Mouse (Mus musculus) E14TG2a.4 (cell line): ENCODE measurements at regions not wholly inside any gene's neighbourhood (a gene's known extent, or its start where the extent isn't known, plus 50 kb on each side); places are given as distances from the start of the nearest gene placed in this dataset.

Source experiments
- H3K27me3 ChIP-seq: 2 replicates; pipeline ENCODE4 v1.6.1; 2014; ENCODE audit warnings: low read length, control low read depth; ENCODE audit not compliant: insufficient read depth
- H3K36me3 ChIP-seq: 2 replicates; pipeline ENCODE4 v1.6.1; 2014; ENCODE audit warnings: low read length, control low read depth; ENCODE audit not compliant: insufficient read depth
- H3K4me1 ChIP-seq: replicated peaks from 2 replicates; pipeline ENCODE4 v1.6.1; 2014; ENCODE audit warnings: low read depth, low read length, control low read depth
- H3K4me3 ChIP-seq: replicated peaks from 2 replicates; pipeline ENCODE4 v1.5.1; 2014; ENCODE audit warnings: mild to moderate bottlenecking, low read length
- H3K9me3 ChIP-seq: 2 replicates; pipeline ENCODE4 v1.6.1; 2014; ENCODE audit warnings: low read length, control low read depth
- CTCF ChIP-seq: conservative IDR thresholded peaks from 2 replicates; pipeline ENCODE4 v1.5.1; 2014; ENCODE audit warnings: low read length
- NANOG ChIP-seq: IDR thresholded peaks from 2 replicates; pipeline ENCODE4 v1.6.1; 2014; ENCODE audit warnings: borderline replicate concordance, low read length, mixed read lengths
- POU5F1 ChIP-seq: IDR thresholded peaks from 2 replicates; pipeline ENCODE4 v1.6.1; 2014; ENCODE audit warnings: low read length, borderline replicate concordance

DNA sequence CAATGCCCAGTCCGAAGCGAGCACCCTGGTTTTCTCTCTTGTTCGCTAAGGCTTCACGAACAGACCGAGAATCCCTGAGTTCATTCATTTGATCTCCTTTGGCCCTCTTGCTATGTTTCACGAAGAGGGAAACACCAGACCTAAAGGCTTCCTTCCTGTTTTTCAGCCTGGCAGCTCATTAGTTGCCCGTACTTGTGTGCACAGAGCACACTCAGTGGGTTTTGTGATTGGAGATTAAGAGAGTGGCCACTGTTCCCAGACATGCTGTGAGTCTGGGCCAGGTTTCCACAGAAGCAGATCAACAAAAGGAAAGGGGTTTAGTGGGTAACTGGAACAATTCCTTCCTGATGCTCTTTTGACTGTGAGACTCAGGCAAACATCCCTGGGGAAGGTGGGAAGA, 331.5 kb upstream of the Kazn start:
- Histone ChIP-seq H3K4me1 (no peaks in the 10 kb centered on the region), H3K36me3 (no peaks in the 10 kb centered on the region), H3K4me3 (no peak overlapping the region), H3K9me3 (peaks cover 11% of the 10 kb centered on the region; the same call in 1 of the 2 replicates), H3K27me3 (no peaks in the 10 kb centered on the region)
- TF ChIP-seq NANOG = no peak
- no peak for TF ChIP-seq POU5F1
- no peak for TF ChIP-seq CTCF

DNA sequence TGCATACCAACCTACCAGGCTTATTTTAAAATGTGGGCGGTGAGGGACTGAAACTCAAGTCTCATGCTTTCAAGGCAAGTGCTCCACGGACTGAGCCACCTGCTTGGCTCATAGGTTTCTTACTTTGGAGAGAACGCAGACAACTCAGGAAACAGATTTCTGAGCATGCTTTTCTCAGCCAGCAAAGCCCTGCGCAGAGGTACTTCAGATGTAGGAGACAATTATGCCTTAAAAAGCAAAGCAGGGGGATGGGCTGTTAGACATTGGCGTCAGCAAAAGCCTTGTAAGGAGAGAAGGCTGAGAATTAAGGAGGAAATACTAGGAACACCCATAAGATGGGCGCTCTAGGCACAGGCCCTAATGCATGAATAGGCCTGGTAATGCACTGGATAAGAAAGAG, 329.4 kb upstream of the Kazn start:
- H3K4me3 ChIP-seq = no peak overlapping the region

DNA sequence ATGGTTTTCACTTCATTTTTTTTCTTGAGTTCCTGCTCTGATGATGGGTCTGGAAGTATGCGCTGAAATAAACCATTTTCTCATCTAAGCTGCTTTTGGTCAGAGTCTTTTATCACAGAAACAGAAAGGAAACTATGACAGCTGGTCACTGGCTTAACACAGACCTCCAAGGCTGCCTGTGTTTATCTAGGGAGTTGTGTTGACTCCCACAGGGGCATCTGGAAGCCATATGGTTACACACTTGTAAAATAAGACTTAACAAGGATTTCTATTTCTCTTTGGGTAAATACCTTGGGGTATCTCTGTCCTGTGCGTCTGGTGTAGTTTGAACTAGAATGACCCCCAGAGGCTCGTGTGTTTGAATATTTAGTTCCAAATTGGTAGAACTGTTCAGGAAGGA, 315.5 kb upstream of the Kazn start:
- no peaks in the 10 kb centered on the region for H3K9me3 ChIP-seq
- H3K4me3 ChIP-seq = no peak overlapping the region
- H3K27me3 ChIP-seq = no peaks in the 10 kb centered on the region
- no peaks in the 10 kb centered on the region for H3K36me3 ChIP-seq
- no peak for TF ChIP-seq CTCF
- TF ChIP-seq POU5F1 = no peak
- no peak for TF ChIP-seq NANOG
- H3K4me1 ChIP-seq = no peaks in the 10 kb centered on the region

More for the DNA sequence above, 329.4 kb upstream of the Kazn start:
- Histone ChIP-seq H3K36me3 (no peaks in the 10 kb centered on the region), H3K27me3 (no peaks in the 10 kb centered on the region), H3K9me3 (peaks cover 7% of the 10 kb centered on the region; the same call in 1 of the 2 replicates), H3K4me1 (no peaks in the 10 kb centered on the region)
- TF ChIP-seq NANOG = no peak
- TF ChIP-seq CTCF = no peak
- no peak for TF ChIP-seq POU5F1

DNA sequence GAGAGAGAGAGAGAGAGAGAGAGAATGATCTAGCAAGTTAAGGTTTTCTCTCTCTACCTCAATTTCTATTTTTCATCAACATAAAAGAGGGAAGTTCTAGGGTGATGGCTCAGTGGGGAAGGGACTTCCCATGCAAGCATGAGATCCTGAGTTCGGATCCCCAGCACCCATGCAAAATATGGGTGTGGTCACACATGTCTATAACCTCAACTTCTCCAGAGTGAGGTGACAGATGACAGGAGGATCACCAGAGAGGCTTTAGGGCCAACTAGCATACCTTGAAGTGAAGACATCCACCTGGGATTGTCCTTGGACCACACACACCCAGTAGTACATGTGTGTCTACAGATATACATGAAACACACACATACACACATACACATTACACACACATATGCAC, 306.7 kb upstream of the Kazn start:
- TF ChIP-seq NANOG = no peak
- no peak for TF ChIP-seq CTCF
- TF ChIP-seq POU5F1 = no peak
- Histone ChIP-seq H3K4me3 (no peak overlapping the region), H3K36me3 (no peaks in the 10 kb centered on the region), H3K4me1 (no peaks in the 10 kb centered on the region), H3K27me3 (no peaks in the 10 kb centered on the region), H3K9me3 (no peaks in the 10 kb centered on the region)

DNA sequence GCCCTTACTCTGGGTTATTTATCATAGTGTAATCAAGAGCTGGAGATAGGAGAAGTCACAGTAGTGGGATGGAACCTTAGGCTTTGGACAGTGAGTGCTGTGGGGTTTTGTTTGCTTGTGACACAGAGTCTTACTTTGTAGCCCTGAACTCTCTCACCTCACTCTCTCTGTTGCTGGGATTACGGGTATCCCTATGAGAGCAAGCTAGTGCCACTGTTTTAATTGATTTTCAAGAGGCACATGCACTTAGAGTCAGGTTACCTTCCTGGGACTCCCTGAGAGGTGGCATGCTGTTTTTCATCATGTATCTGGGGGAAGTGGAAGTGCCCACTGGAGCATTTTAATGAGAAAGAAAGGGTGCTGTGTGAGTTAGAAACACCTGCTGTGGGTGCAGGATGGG, 306.0 kb upstream of the Kazn start:
- no peaks in the 10 kb centered on the region for H3K4me1 ChIP-seq
- H3K36me3 ChIP-seq = no peaks in the 10 kb centered on the region
- H3K9me3 ChIP-seq = no peaks in the 10 kb centered on the region
- TF ChIP-seq CTCF (no peak), NANOG (no peak), POU5F1 (no peak)
- no peak overlapping the region for H3K4me3 ChIP-seq
- no peaks in the 10 kb centered on the region for H3K27me3 ChIP-seq

DNA sequence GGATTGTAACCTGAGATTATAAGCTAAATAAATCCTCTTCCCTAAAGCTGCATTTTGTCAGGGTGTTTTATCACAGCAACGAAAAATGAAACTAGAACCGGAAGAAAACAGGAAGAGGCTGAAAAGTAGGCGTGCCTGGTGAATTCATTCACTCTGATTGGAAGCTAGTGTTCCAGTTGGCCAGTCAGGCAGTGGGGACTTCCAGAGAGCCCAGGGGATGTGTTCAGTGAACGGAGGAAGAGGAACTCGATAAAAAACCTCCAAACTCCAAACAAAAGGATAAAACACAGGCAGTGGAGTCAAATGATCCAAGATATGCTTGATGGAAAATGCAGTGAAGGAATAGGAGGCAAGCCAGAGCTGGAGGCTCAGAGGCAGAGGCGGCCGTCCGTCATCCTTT, 305.5 kb upstream of the Kazn start:
- Histone ChIP-seq H3K4me1 (no peaks in the 10 kb centered on the region), H3K27me3 (no peaks in the 10 kb centered on the region), H3K36me3 (no peaks in the 10 kb centered on the region), H3K9me3 (no peaks in the 10 kb centered on the region), H3K4me3 (no peak overlapping the region)
- TF ChIP-seq CTCF (no peak), NANOG (no peak), POU5F1 (no peak)

DNA sequence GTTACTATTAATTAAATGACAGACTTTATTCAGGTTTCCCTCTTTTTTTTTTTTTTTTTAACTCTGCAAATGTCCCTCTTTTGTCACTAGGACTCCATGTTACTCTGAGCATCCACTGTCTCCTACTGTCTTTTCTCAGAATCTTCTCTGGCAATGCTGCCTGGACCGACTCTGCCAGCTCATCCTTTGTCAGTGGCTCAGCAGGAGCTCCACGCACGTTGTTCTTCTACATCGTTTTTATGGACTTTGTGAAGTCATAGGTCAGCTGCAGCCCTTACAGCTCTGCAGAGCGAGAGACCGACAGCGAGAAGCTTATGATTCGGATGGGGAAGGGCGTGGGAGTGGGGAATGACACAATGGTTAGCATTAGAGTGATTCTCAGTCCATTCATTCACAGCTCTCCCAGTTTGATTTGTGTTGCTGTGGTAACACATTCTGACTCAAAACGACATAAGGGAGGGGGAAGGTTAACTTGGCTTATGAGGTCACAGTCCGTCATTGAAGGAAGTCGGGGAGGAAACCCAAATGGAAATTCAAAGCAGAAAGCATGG, 300.1 kb upstream of the Kazn start:
- no peaks in the 10 kb centered on the region for H3K4me1 ChIP-seq
- no peak overlapping the region for H3K4me3 ChIP-seq
- no peaks in the 10 kb centered on the region for H3K27me3 ChIP-seq
- no peak for TF ChIP-seq NANOG
- TF ChIP-seq CTCF = no peak
- TF ChIP-seq POU5F1 = no peak
- no peaks in the 10 kb centered on the region for H3K36me3 ChIP-seq
- no peaks in the 10 kb centered on the region for H3K9me3 ChIP-seq

DNA sequence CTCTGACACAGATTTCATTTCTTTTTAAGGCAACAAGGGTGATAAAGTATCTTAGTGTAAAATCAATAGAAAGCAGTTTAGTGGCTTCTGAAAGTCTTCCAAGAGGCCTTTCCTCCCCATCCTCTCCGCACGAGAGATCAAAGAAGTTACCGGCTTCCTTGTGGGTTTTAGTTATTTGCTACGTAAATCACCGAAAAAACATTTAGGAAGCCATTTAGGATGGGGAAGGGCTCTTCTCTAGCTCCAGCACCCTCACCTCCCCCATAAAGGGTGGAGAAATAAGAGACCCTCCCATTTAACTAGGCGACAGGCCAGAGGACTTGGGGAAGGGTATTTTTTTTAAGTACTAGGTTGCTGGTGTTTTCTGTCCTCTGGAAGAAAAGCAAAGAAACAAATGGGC, 287.9 kb upstream of the Kazn start:
- Histone ChIP-seq H3K27me3 (no peaks in the 10 kb centered on the region; the same call in 1 of the 2 replicates), H3K4me3 (no peak overlapping the region), H3K36me3 (no peaks in the 10 kb centered on the region), H3K4me1 (no peaks in the 10 kb centered on the region), H3K9me3 (no peaks in the 10 kb centered on the region)
- TF ChIP-seq CTCF (no peak), NANOG (no peak)

DNA sequence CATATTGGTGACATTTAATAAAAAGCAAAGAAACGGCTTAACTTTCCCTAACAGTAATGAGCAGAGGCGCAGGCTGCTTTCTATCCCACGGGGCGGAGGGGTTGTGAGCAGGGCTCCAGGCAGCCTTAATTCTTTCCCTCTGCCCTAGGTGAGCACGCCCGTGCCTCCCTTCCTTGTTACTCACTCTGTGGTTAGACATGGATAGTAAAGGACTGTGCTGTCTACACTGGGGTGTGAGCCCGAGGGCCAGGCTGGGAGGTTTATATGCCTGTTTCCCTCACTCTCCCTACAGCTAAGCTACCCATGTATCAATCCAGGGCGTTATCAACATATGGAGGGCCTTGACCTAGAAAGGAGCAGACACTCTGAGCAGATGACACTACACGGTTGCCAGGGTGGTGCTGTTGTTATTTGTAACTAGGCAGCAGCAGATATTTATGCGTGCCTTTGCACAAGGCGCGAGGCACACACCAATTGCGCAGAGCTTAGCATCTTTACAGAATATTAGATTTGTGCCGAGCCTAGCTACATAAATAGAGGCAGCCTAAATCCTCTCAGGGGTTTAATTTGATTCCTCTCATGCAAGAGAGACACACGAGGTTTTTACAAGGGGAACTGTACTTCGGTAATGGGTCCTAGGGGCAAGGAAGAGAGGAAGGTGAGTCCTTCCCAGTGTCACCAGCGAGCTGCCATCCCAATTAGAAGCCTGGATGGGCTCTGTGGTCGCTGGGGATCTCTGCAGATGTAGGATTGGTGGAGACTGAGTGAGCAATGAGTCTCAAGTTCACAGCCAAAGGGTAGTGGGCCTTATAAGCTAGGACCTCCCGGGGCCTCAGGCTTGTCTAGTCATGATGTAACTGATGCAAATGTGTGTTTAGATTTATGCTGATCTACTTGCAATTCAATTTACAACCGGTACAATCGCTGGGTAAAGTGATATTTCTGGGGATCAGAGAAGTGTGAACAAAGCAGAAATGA, 278.6 kb upstream of the Kazn start:
- H3K4me1 ChIP-seq = no peaks in the 10 kb centered on the region
- TF ChIP-seq NANOG (no peak), POU5F1 (no peak), CTCF (no peak)
- H3K36me3 ChIP-seq = no peaks in the 10 kb centered on the region
- H3K9me3 ChIP-seq = peaks cover 8% of the 10 kb centered on the region
- no peak overlapping the region for H3K4me3 ChIP-seq
- peaks cover 9% of the 10 kb centered on the region; the same call in 1 of the 2 replicates for H3K27me3 ChIP-seq
